Mouse (Mus musculus): ENCODE measurements around the gene Slc22a15.
A peak's percentile ranks its signal among the peaks of the same experiment; 100 is the strongest.

Slc22a15 gene

GRCm38 (mm10) chr3:101807646-101808045, 116.6 kb downstream of the Slc22a15 start:
- no peak for DNase-seq (ENCODE audit: low read depth)

- no peak for DNase-seq (ENCODE audit: low read depth)
Measured at GRCm38 (mm10) chr3:101806941-101807340, 117.3 kb downstream of the Slc22a15 start.

- DNase-seq (ENCODE audit: low read depth), result peak; percentile 87
Measured at GRCm38 (mm10) chr3:101806149-101806548, 118.1 kb downstream of the Slc22a15 start.

Data from naive thymus-derived CD4-positive, alpha-beta T cell, adult 2 months (primary cell).